Mouse (Mus musculus) CH12.LX (cell line): Measurements from ENCODE around the gene App. TPM values are rescaled to one million over a fixed set of nuclear protein-coding genes. Genes with fewer than 3 reads are reported as not detected.

ENCODE experiments used
- DNase-seq: peaks from one replicate; pipeline ENCODE4 v3.0.0-alpha.2; 2013; ENCODE audit errors: extremely low read depth
- H3K27ac ChIP-seq: 2 replicates; pipeline ENCODE4 v1.5.1; 2012; ENCODE audit warnings: low read depth, mild to moderate bottlenecking, control low read depth, moderate library complexity; ENCODE audit not compliant: insufficient read depth
- H3K27me3 ChIP-seq: replicated peaks from 2 replicates; pipeline ENCODE3; 2012; ENCODE audit warnings: inconsistent platforms
- H3K36me3 ChIP-seq, 2 experiments: replicated peaks in 1 of 2; 2 replicates each; pipeline versions ENCODE3 to v1.6.1; 2012; ENCODE audit warnings: inconsistent platforms in 1 of 2, low read length in 1 of 2, mild to moderate bottlenecking in 1 of 2, mixed read lengths in 1 of 2, moderate library complexity in 1 of 2; ENCODE audit not compliant: control insufficient read depth in 1 of 2, insufficient read depth in 1 of 2
- H3K4me1 ChIP-seq, 2 experiments: 2 replicates each; pipeline ENCODE4 v1.6.1; 2012; ENCODE audit warnings: inconsistent platforms in 1 of 2, moderate library complexity in 1 of 2; ENCODE audit not compliant: insufficient read depth in 2 of 2, control insufficient read depth in 1 of 2
- H3K4me2 ChIP-seq: 2 replicates; pipeline ENCODE4 v1.6.1; 2012; ENCODE audit warnings: low read depth, mild to moderate bottlenecking, control low read depth; ENCODE audit not compliant: poor library complexity, insufficient read depth, severe bottlenecking
- H3K4me3 ChIP-seq, 3 experiments: fragments of 150-350 bp in 1 of 3; sonication (generic) in 1 of 3; replicated peaks in 1 of 3; 2 replicates each; pipeline versions ENCODE3 to v1.5.1; 2011 to 2012; ENCODE audit warnings: low read depth in 2 of 3, low read length in 2 of 3, mild to moderate bottlenecking in 2 of 3, moderate library complexity in 2 of 3, control low read depth in 1 of 3, improper control_type of control experiment in 1 of 3, inconsistent platforms in 1 of 3, mixed read lengths in 1 of 3; ENCODE audit not compliant: poor library complexity in 1 of 3
- H3K79me2 ChIP-seq: replicated peaks from 2 replicates; pipeline ENCODE4 v1.6.1; 2012; ENCODE audit warnings: mild to moderate bottlenecking, moderate library complexity; ENCODE audit not compliant: control insufficient read depth, poor library complexity, insufficient read depth, severe bottlenecking; ENCODE audit errors: extremely low read depth
- H3K9ac ChIP-seq: 2 replicates; pipeline ENCODE4 v1.6.1; 2012; ENCODE audit warnings: low read depth, mild to moderate bottlenecking, control low read depth, moderate library complexity; ENCODE audit not compliant: insufficient read depth
- H3K9me3 ChIP-seq: replicated peaks from 2 replicates; pipeline ENCODE3; 2012; ENCODE audit warnings: low read length, inconsistent platforms, mixed read lengths
- CHD1 ChIP-seq: IDR thresholded peaks from 2 replicates; pipeline ENCODE4 v1.6.1; 2012; ENCODE audit warnings: low read depth, low read length, improper control_type of control experiment, inconsistent platforms
- E2F4 ChIP-seq: IDR thresholded peaks from 2 replicates; pipeline ENCODE4 v1.6.1; 2011; ENCODE audit warnings: low read depth, low read length, improper control_type of control experiment; ENCODE audit not compliant: insufficient replicate concordance
- ELF1 ChIP-seq: IDR thresholded peaks from 2 replicates; pipeline ENCODE4 v1.6.1; 2014; ENCODE audit warnings: low read depth, mild to moderate bottlenecking, inconsistent platforms, low read length, improper control_type of control experiment
- EP300 ChIP-seq: IDR thresholded peaks from 2 replicates; pipeline ENCODE4 v1.6.1; 2011; ENCODE audit warnings: low read length, improper control_type of control experiment
- GABPA ChIP-seq: IDR thresholded peaks from 2 replicates; pipeline ENCODE4 v1.6.1; 2012; ENCODE audit warnings: low read depth, low read length, improper control_type of control experiment, inconsistent platforms; ENCODE audit not compliant: insufficient replicate concordance
- HCFC1 ChIP-seq: IDR thresholded peaks from 2 replicates; pipeline ENCODE4 v1.6.1; 2012; ENCODE audit warnings: low read depth, mild to moderate bottlenecking, inconsistent platforms, low read length, improper control_type of control experiment
- JUN ChIP-seq: IDR thresholded peaks from 2 replicates; pipeline ENCODE4 v1.6.1; 2011; ENCODE audit warnings: low read depth, mild to moderate bottlenecking, low read length, improper control_type of control experiment, moderate library complexity; ENCODE audit not compliant: insufficient read depth
- JUND ChIP-seq: conservative IDR thresholded peaks from 2 replicates; pipeline ENCODE4 v1.6.1; 2011; ENCODE audit warnings: low read depth, low read length, improper control_type of control experiment
- MEF2A ChIP-seq: IDR thresholded peaks from 2 replicates; pipeline ENCODE4 v1.6.1; 2014; ENCODE audit warnings: low read depth, mild to moderate bottlenecking, inconsistent platforms, low read length, improper control_type of control experiment, borderline replicate concordance
- MYC ChIP-seq: IDR thresholded peaks from 2 replicates; pipeline ENCODE4 v1.6.1; 2011; ENCODE audit warnings: low read depth, mild to moderate bottlenecking, improper control_type of control experiment, low read length
- NELFE ChIP-seq: IDR thresholded peaks from 2 replicates; pipeline ENCODE4 v1.6.1; 2011; ENCODE audit warnings: low read depth, low read length, improper control_type of control experiment
- NRF1 ChIP-seq: IDR thresholded peaks from 2 replicates; pipeline ENCODE4 v1.6.1; 2014; ENCODE audit warnings: low read depth, mild to moderate bottlenecking, inconsistent platforms, low read length, improper control_type of control experiment, moderate library complexity
- POLR2AphosphoS2 ChIP-seq: IDR thresholded peaks from 2 replicates; pipeline ENCODE4 v1.6.1; 2011; ENCODE audit warnings: low read depth, low read length, improper control_type of control experiment
- RAD21 ChIP-seq: IDR thresholded peaks from 2 replicates; pipeline ENCODE4 v1.6.1; 2011; ENCODE audit warnings: low read depth, mild to moderate bottlenecking, low read length, improper control_type of control experiment, moderate library complexity
- USF1 ChIP-seq: IDR thresholded peaks from 2 replicates; pipeline ENCODE4 v1.6.1; 2014; ENCODE audit warnings: low read depth, mild to moderate bottlenecking, inconsistent platforms, low read length, improper control_type of control experiment
- USF2 ChIP-seq: conservative IDR thresholded peaks from 2 replicates; pipeline ENCODE4 v1.6.1; 2011; ENCODE audit warnings: low read depth, low read length, improper control_type of control experiment
- ZKSCAN1 ChIP-seq: IDR thresholded peaks from 2 replicates; pipeline ENCODE4 v1.6.1; 2012; ENCODE audit warnings: low read depth, inconsistent platforms, low read length, improper control_type of control experiment, borderline replicate concordance
- ZMIZ1 ChIP-seq: IDR thresholded peaks from 2 replicates; pipeline ENCODE4 v1.6.1; 2012; ENCODE audit warnings: low read depth, mild to moderate bottlenecking, inconsistent platforms, low read length, improper control_type of control experiment
- ZNF384 ChIP-seq: IDR thresholded peaks from 2 replicates; pipeline ENCODE4 v1.6.1; 2012; ENCODE audit warnings: low read depth, low read length, improper control_type of control experiment, inconsistent platforms
- dilution Hi-C: fragments of 300-500 bp; cut with MboI; formaldehyde crosslinking; loops from 2 replicates; pipeline ENCODE4 v1.14.3; 2020; ENCODE audit warnings: low sequenced_read_pairs; ENCODE audit not compliant: extremely low pct_unique_long_range_greater_than_20kb, extremely low pct_ligation_motif_present
- in situ Hi-C: fragments of 300-500 bp; cut with MboI; formaldehyde crosslinking; loops from 3 replicates; pipeline ENCODE4 v1.14.3; 2019; ENCODE audit warnings: low sequenced_read_pairs, low pct_ligation_motif_present, low pct_unique_long_range_greater_than_20kb, mixed read lengths
- polyA plus RNA-seq: library from polyadenylated mRNA; unstranded; fragments of >175 nt; gene quantifications from 2 replicates; pipeline ENCODE4 v1.2.1, GENCODE M21; 2012; ENCODE audit warnings: low read depth; ENCODE audit not compliant: insufficient read length
- total RNA-seq, 2 experiments: library from RNA; depleted of rRNA; stranded (reverse); fragments of 300-350 nt in 1 of 2; fragments of >200 nt in 1 of 2; gene quantifications; 2 replicates each; pipeline ENCODE4 v1.2.3; 2012 to 2014

Gene App
- total and polyA plus RNA-seq, 3 experiments, result 31.1 to 99.2 (median 84.1) TPM

GRCm38 (mm10) chr16:85130861-85131556 lies 42.6 kb downstream of the App start:
- in situ Hi-C loops (no loop called here), dilution Hi-C loops (no loop called here)
- no peak overlapping the region for H3K27ac ChIP-seq
- H3K4me2 ChIP-seq, result no peak overlapping the region
- no peak for TF ChIP-seq MYC
- no peak overlapping the region for H3K4me3 ChIP-seq
- H3K27me3 ChIP-seq, result no peaks in the 10 kb centered on the region
- H3K36me3 ChIP-seq, result peaks cover 0 to 22% of the 10 kb centered on the region in 2 experiments
- no peak for DNase-seq
- H3K4me1 ChIP-seq, result peaks cover 12 to 62% of the 10 kb centered on the region in 2 experiments
- H3K79me2 ChIP-seq, result peaks cover 14% of the 10 kb centered on the region
- H3K9ac ChIP-seq, result no peak overlapping the region
- no peaks in the 10 kb centered on the region for H3K9me3 ChIP-seq

GRCm38 (mm10) chr16:85128693-85129657 lies 44.6 kb downstream of the App start:
- no peak for DNase-seq
- Histone ChIP-seq H3K9ac (no peak overlapping the region), H3K27me3 (no peaks in the 10 kb centered on the region), H3K4me2 (no peak overlapping the region), H3K79me2 (peaks cover 14% of the 10 kb centered on the region), H3K4me3 (no peak overlapping the region), H3K9me3 (peaks cover 11% of the 10 kb centered on the region), H3K36me3 (peaks cover 7 to 31% of the 10 kb centered on the region in 2 experiments), H3K27ac (no peak overlapping the region), H3K4me1 (peaks cover 10 to 63% of the 10 kb centered on the region in 2 experiments)
- dilution Hi-C loops, result no loop called here
- TF ChIP-seq RAD21 (no peak), USF1 (no peak), NRF1 (no peak), MYC (no peak), POLR2AphosphoS2 (no peak), ZNF384 (no peak), ZKSCAN1 (no peak), ZMIZ1 (no peak), ELF1 (no peak), CHD1 (no peak), E2F4 (no peak), JUN (no peak), HCFC1 (no peak), EP300 (no peak), NELFE (no peak), MEF2A (no peak), USF2 (no peak), GABPA (no peak), JUND (no peak)
- in situ Hi-C loops, result no loop called here
